Mouse (Mus musculus) WW6 (cell line): ENCODE results near the gene Lix1l.
A peak's percentile ranks its signal among the peaks of the same experiment; 100 is the strongest.

Experiments
- DNase-seq: peaks from one replicate; pipeline ENCODE4 v3.0.0-alpha.2; 2013; ENCODE audit warnings: low read depth, low spot score

The Lix1l gene

GRCm38 (mm10) chr3:96600639-96601250 lies at the start of gene Lix1l:
Gene Lix1l, plus strand, starts transcription at chr3:96601149.
- DNase-seq, result peak; percentile 93

- DNase-seq, result no peak
These were observed 49.7 kb upstream of the Lix1l start for GRCm38 (mm10) chr3:96551203-96551602.

- DNase-seq, result no peak
These were observed 49.1 kb upstream of the Lix1l start for GRCm38 (mm10) chr3:96551890-96552289.

GRCm38 (mm10) chr3:96553601-96554000 lies 47.3 kb upstream of the Lix1l start:
- DNase-seq, result no peak

GRCm38 (mm10) chr3:96554251-96554650 lies 46.7 kb upstream of the Lix1l start:
- DNase-seq, result no peak

- DNase-seq, result no peak
These were observed 45.8 kb upstream of the Lix1l start for GRCm38 (mm10) chr3:96555041-96555596.

- DNase-seq, result no peak
These were observed 44.8 kb upstream of the Lix1l start for GRCm38 (mm10) chr3:96555999-96556614.

GRCm38 (mm10) chr3:96556651-96557635 lies 44.0 kb upstream of the Lix1l start:
- DNase-seq, result no peak

- DNase-seq, result peak; percentile 98
These were observed 43.3 kb upstream of the Lix1l start, which contains the start of gene Txnip for GRCm38 (mm10) chr3:96557694-96558093. Gene Txnip, plus strand, starts transcription at chr3:96557957.

GRCm38 (mm10) chr3:96558159-96558558 lies 42.8 kb upstream of the Lix1l start:
- DNase-seq, result no peak

- DNase-seq, result no peak
These were observed 42.2 kb upstream of the Lix1l start for GRCm38 (mm10) chr3:96558668-96559196.

GRCm38 (mm10) chr3:96559398-96559910 lies 41.5 kb upstream of the Lix1l start:
- DNase-seq, result no peak

- no peak for DNase-seq
These were observed 40.8 kb upstream of the Lix1l start for GRCm38 (mm10) chr3:96559911-96560850.

GRCm38 (mm10) chr3:96560881-96561668 lies 39.9 kb upstream of the Lix1l start:
- DNase-seq, result no peak

- no peak for DNase-seq
These were observed 38.8 kb upstream of the Lix1l start for GRCm38 (mm10) chr3:96561946-96562681.

- DNase-seq, result no peak
These were observed 37.7 kb upstream of the Lix1l start for GRCm38 (mm10) chr3:96563267-96563666.

- DNase-seq, result no peak
These were observed 36.9 kb upstream of the Lix1l start for GRCm38 (mm10) chr3:96563911-96564632.

- DNase-seq, result no peak
These were observed 36.3 kb upstream of the Lix1l start for GRCm38 (mm10) chr3:96564633-96565032.
